In the genomic region with DNA sequence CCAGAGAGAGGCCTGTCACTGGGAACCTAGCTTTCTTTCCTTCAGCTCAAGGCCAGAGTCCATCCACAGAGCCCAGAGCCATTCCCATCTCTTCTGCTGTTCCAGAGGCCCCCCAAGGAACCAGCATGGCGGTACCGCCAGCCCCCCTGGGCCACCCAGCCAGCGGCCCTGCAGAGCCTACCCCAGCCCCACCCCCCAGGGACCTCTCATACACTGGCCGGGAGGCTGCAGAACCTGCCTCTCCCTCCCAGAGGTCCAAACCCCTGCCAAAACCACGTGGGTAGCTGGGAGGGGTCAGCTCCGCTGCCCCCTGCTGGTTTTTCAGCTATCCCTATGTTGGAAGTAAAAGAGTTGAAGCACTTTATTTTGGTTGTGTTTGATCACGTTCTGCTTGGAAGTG, we compare ENCODE assay signal across 11 mouse cellular contexts. TPM values are rescaled to one million over a fixed set of nuclear protein-coding genes. Genes with fewer than 3 reads are reported as not detected.
DNase-seq lines count a peak whose midpoint lies in the region; ATAC-seq and TF ChIP-seq lines count a peak whose summit lies in the region.
"Had no signal": no experiment of that assay in that cellular context is flagged by ENCODE, and none has a peak within 500 bp of the region (broad histone marks: within the 10 kb centered on the region; RNA-seq: fewer than 3 reads in every experiment).

No protein-coding gene starts in this region.

- H3K4me1 ChIP-seq in liver, embryonic 14.5 days (replicated peaks; ENCODE audit: control insufficient read depth in 2 of 2, insufficient read depth in 2 of 2, low read length in 1 of 2), result no peaks in the 10 kb centered on the region
- H3K4me1 ChIP-seq in liver, embryonic 12.5 days, result 0 out of 2 replicates have a peak, but pooled peaks cover 4% of the 10 kb centered on the region
- H3K4me1 ChIP-seq in hindbrain, embryonic 12.5 days, result peaks cover 55% of the 10 kb centered on the region

- TF ChIP-seq CTCF in liver, embryonic 14.5 days (IDR thresholded peaks at IDR 0.05; ENCODE audit: low read depth), result peak; percentile 8; the same call in 1 of the 2 replicates

- H3K4me2 ChIP-seq in liver, embryonic 14.5 days (ENCODE audit: low read depth), result no peak overlapping the region
- H3K4me2 ChIP-seq in liver, embryonic 12.5 days, result no peak overlapping the region
- H3K4me2 ChIP-seq in hindbrain, embryonic 12.5 days (replicated peaks), result no peak overlapping the region

- H3K4me3 ChIP-seq in liver, embryonic 14.5 days (ENCODE audit: insufficient read depth in 1 of 2, low read depth in 2 of 2, low read length in 2 of 2), result no peak overlapping the region
- no peak overlapping the region for H3K4me3 ChIP-seq in liver, embryonic 12.5 days
- H3K4me3 ChIP-seq in hindbrain, embryonic 12.5 days, result no peak overlapping the region

- DNase-seq in adrenal gland, postnatal 14 days, result peak; percentile 33
- no peak for DNase-seq in adrenal gland, postnatal 25 days
- DNase-seq in liver, embryonic 14.5 days (ENCODE audit: low read depth in 3 of 3, low spot score in 3 of 3), result no peak
- peak; percentile 43 for DNase-seq in retina, embryonic 14.5 days (ENCODE audit: low spot score)
- DNase-seq in spleen, adult 12 weeks (ENCODE audit: low spot score), result no peak
- DNase-seq in adrenal gland, adult 8-10 months, result no peak
- DNase-seq: cerebellum, postnatal 36 days; kidney, adult 18-20 months had no signal

- H3K36me3 ChIP-seq in liver, embryonic 14.5 days (replicated peaks; ENCODE audit: control insufficient read depth, insufficient read depth, low read depth), result no peaks in the 10 kb centered on the region
- no peaks in the 10 kb centered on the region for H3K36me3 ChIP-seq in liver, embryonic 12.5 days
- H3K36me3 ChIP-seq in hindbrain, embryonic 12.5 days, result peaks cover 52% of the 10 kb centered on the region

- H3K27ac ChIP-seq in liver, embryonic 14.5 days, result no peak overlapping the region
- H3K27ac ChIP-seq in liver, embryonic 12.5 days, result no peak overlapping the region
- H3K27ac ChIP-seq in hindbrain, embryonic 12.5 days, result peak overlapping the region; percentile 45; the same call in 1 of the 2 replicates

- 49% methylated on average over 7 of the region's 7 CpGs for WGBS in liver, embryonic 14.5 days (ENCODE audit: insufficient replicate concordance)
- 37% methylated on average over 7 of the region's 7 CpGs for WGBS in liver, embryonic 12.5 days (ENCODE audit: insufficient replicate concordance)
- WGBS in hindbrain, embryonic 12.5 days, result 29% methylated on average over 7 of the region's 7 CpGs

- no peaks in the 10 kb centered on the region for H3K9me3 ChIP-seq in liver, embryonic 14.5 days (ENCODE audit: control insufficient read depth, low read length)
- H3K9me3 ChIP-seq in liver, embryonic 12.5 days (replicated peaks), result no peaks in the 10 kb centered on the region
- no peaks in the 10 kb centered on the region for H3K9me3 ChIP-seq in hindbrain, embryonic 12.5 days (replicated peaks)

- no peak for TF ChIP-seq EP300 in liver, embryonic 14.5 days (IDR thresholded peaks at IDR 0.05; ENCODE audit: low read depth)

- no peak overlapping the region for H3K9ac ChIP-seq in liver, embryonic 14.5 days (replicated peaks)
- H3K9ac ChIP-seq in liver, embryonic 12.5 days, result no peak overlapping the region
- H3K9ac ChIP-seq in hindbrain, embryonic 12.5 days, result 0 out of 2 replicates have a peak overlapping the region, but pooled peaks have one; percentile 32

- no peaks in the 10 kb centered on the region for H3K27me3 ChIP-seq in liver, embryonic 14.5 days (ENCODE audit: control insufficient read depth, insufficient read depth, low read length)
- H3K27me3 ChIP-seq in liver, embryonic 12.5 days (replicated peaks), result no peaks in the 10 kb centered on the region
- H3K27me3 ChIP-seq in hindbrain, embryonic 12.5 days, result no peaks in the 10 kb centered on the region

- no peak for ATAC-seq in liver, embryonic 14.5 days (ENCODE audit: insufficient read depth)
- ATAC-seq in liver, embryonic 12.5 days, result no peak
- ATAC-seq in hindbrain, embryonic 12.5 days (ENCODE audit: low FRiP score), result no peak
- ATAC-seq: activated CD4-positive, CD25-positive, alpha-beta regulatory T cell, adult 4 months had no signal

RNA-seq across cellular contexts. Expression of gene Rgma, which starts 44.1 kb away (rescaled TPM):
- total RNA-seq in adrenal gland, postnatal 14 days (2021), result 10.0 and 14.0 TPM in 2 replicates
- total RNA-seq in adrenal gland, postnatal 25 days (2021), result 7.7 and 9.9 TPM in 2 replicates
- polyA plus RNA-seq in liver, embryonic 14.5 days (2012; rRNA removed), result 0.06 and 0.32 TPM in 2 replicates
- polyA plus RNA-seq in liver, embryonic 14.5 days (2014; fragmentation: Nextera tagmentation; extraction: Ambion mirVana), result 0.05 TPM in 1 of 2 replicates, not detected in the other
- polyA plus RNA-seq in liver, embryonic 12.5 days (2016; fragmentation: Nextera tagmentation; extraction: Ambion mirVana), result 0.55 and 0.89 TPM in 2 replicates
- 55.3 and 55.7 TPM in 2 replicates for polyA plus RNA-seq in hindbrain, embryonic 12.5 days (2016; fragmentation: Nextera tagmentation; extraction: Ambion mirVana)
- 10 to 100 TPM; 12.8 to 16.1 (median 14.0) TPM for total RNA-seq in adrenal gland, adult 8-10 months (2022)
- polyA plus RNA-seq: activated CD4-positive, CD25-positive, alpha-beta regulatory T cell, adult 4 months had no signal

Comparison
In these comparisons a context has a peak if more than half of its experiments do, and no peak if none do; other contexts are left out.
1. DNase-seq: peak in adrenal gland, postnatal 14 days (single experiment) and retina, embryonic 14.5 days (single experiment); none in adrenal gland, postnatal 25 days (single experiment), liver, embryonic 14.5 days (0 of 3), spleen, adult 12 weeks (single experiment) and adrenal gland, adult 8-10 months (single experiment).